Mouse (Mus musculus) heart, adult 2 months (tissue): ENCODE data around the gene Tdrd1. TPM values are rescaled to one million over a fixed set of nuclear protein-coding genes. Genes with fewer than 3 reads are reported as not detected.
"Not testable (repeated sequence)": the region's sequence is repeated elsewhere in the genome, so short reads cannot be mapped to it uniquely, and the experiment has no call there.

Experiments
- DNase-seq, 2 experiments: peaks; one replicate each; pipeline ENCODE4 v3.0.0; 2021
- H3K27ac ChIP-seq: fragments of 200-600 bp; 2 replicates; pipeline ENCODE4 v1.8.1; 2022
- H3K27me3 ChIP-seq: fragments of 200-500 bp; 2 replicates; pipeline ENCODE4 v1.6.1; 2012; ENCODE audit warnings: mild to moderate bottlenecking, low read length, inconsistent platforms, mixed read lengths; ENCODE audit not compliant: control insufficient read depth, insufficient read depth
- H3K36me3 ChIP-seq: fragments of 200-500 bp; 2 replicates; pipeline ENCODE4 v1.6.1; 2012; ENCODE audit warnings: low read length, inconsistent platforms; ENCODE audit not compliant: control insufficient read depth, insufficient read depth
- H3K4me1 ChIP-seq: fragments of 200-500 bp; 2 replicates; pipeline ENCODE4 v1.6.1; 2011; ENCODE audit warnings: low read length; ENCODE audit not compliant: control insufficient read depth, insufficient read depth
- H3K4me3 ChIP-seq: fragments of 200-600 bp; 2 replicates; pipeline ENCODE4 v1.8.1; 2022
- H3K79me2 ChIP-seq: fragments of 200-500 bp; replicated peaks from 2 replicates; pipeline ENCODE4 v1.6.1; 2012; ENCODE audit warnings: mild to moderate bottlenecking, inconsistent platforms, low read length, moderate library complexity, mixed read lengths; ENCODE audit not compliant: control insufficient read depth, insufficient read depth
- H3K9ac ChIP-seq: fragments of 200-500 bp; 2 replicates; pipeline ENCODE4 v1.6.1; 2012; ENCODE audit warnings: low read depth, mild to moderate bottlenecking, control low read depth, inconsistent platforms, low read length, mixed read lengths
- CTCF ChIP-seq: fragments of 200-600 bp; IDR thresholded peaks from 2 replicates; pipeline ENCODE4 v1.8.1; 2022; ENCODE audit warnings: antibody characterized with exemption, mild to moderate bottlenecking, moderate library complexity
- EP300 ChIP-seq: fragments of 200-500 bp; IDR thresholded peaks from 2 replicates; pipeline ENCODE4 v1.6.1; 2011; ENCODE audit warnings: low read depth, low read length, control low read depth; ENCODE audit not compliant: insufficient read depth
- POLR2A ChIP-seq: fragments of 200-500 bp; IDR thresholded peaks from 2 replicates; pipeline ENCODE4 v1.6.1; 2011; ENCODE audit warnings: mild to moderate bottlenecking, low read depth, low read length, control low read depth; ENCODE audit not compliant: insufficient read depth
- WGBS: fragments of 180-500 bp; shearing (Covaris S2); methylation state at CpG from one replicate; pipeline ENCODE4 v1.1.7; 2018; 5-methylcytosine and 5-hydroxymethylcytosine counted together
- intact Hi-C: fragments of 180-260 bp; cut with DNase I; formaldehyde crosslinking; loops from one replicate; pipeline ENCODE4 v1.15.1; 2025
- long read RNA-seq: library from polyadenylated mRNA; stranded (forward); transcript quantifications from one replicate; pipeline ENCODE4 v2.0.0, GENCODE M21; 2021
- polyA plus RNA-seq: library from polyadenylated mRNA; depleted of rRNA; stranded (reverse); fragments of >200 nt; gene quantifications from 2 replicates; pipeline ENCODE4 v1.2.3, GENCODE M21; 2012; rRNA removed
- total RNA-seq, 2 experiments: library from RNA; stranded (reverse); gene quantifications; 2 replicates each; pipeline ENCODE4 v1.2.3; 2021

Tdrd1 gene
- not detected for total RNA-seq
- 0.02 and 0.06 TPM in 2 replicates for polyA plus RNA-seq
- long read RNA-seq, result 0 reads

DNA sequence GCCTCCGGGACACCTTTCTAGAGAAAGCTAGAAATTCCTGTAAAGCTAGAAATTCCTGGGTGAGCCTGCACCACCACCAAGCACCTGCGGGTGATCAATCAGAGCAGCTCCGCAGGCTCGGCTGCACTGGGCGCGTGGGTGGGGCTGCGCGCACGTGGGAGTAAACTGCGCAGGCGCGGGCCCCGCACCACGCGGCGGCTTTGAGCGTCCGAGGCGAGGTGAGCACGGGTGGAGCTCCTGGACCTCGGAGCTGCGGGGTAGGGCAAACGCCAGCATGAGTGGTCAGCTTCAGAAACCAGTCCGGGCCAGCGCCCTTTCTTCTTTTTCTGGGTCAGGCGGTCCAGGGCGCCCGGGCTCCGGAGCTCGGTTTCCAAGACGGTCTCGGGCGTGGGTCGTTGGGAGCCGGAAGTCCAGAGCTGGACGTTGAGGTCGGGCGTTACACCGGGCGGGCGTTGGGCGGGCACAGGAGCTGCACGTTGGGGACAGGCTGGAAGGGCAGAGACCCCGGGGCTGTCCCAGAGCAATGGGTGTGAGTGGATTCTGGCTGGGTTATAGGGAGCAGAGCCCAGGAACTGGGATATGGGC lies at the start of gene Tdrd1:
Gene Tdrd1, plus strand, starts transcription at position 163 of the 585 bp plus-strand sequence.
- peaks cover 3% of the 10 kb centered on the region; the same call in 1 of the 2 replicates for H3K79me2 ChIP-seq
- TF ChIP-seq EP300 (no peak), POLR2A (no peak), CTCF (no peak)
- no peak for DNase-seq
- no peak within 1 kb of the TSS for H3K4me3 ChIP-seq
- no peak within 1 kb of the TSS for H3K9ac ChIP-seq
- H3K27ac ChIP-seq, result no peak within 1 kb of the TSS
- H3K4me1 ChIP-seq, result no peaks in the 10 kb centered on the region
- intact Hi-C loops, result no loop called here
- H3K27me3 ChIP-seq, result no peaks in the 10 kb centered on the region
- 52% methylated on average over 44 of the region's 44 CpGs for whole genome bisulfite sequencing
- no peaks in the 10 kb centered on the region for H3K36me3 ChIP-seq

DNA sequence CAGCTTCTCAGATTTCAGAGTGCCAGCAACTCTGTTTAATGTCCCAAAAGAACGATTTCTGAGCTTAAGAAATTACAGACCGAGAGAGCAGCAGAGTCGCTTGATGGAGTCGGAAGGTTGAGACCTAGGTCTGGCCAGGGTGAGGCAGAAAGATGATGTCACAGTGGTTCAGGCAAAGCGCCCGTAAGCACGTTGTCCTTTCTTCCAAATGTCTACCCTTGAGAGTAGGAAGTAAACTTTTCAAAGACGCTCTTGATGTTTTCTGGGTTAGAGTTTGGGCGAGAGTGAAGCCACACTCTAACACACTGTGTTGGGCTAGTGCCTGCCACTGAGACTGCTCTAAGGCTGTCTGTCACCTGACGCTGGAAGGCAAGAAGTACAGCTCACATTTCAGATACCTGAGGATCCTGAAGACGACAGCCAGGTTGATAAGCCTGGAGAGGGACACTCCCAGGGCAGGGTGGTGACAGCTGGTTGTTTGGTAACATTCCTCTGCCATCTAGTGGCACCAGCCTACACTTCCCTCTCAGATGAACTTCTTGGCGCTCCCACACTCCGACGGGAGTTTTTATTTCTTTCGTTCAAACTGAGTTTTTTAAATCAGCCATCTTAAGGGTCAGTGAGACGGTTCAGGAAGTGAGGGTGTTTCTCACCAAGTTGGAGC lies 49.2 kb upstream of the Tdrd1 start:
- DNase-seq, result peak; percentile 54 to 61
- intact Hi-C loops, result loop anchor here (1.0 to 5.0 kb wide), 4 partner anchors 48 to 355 kb away; no protein-coding TSS in a partner anchor
- TF ChIP-seq EP300 (peak; percentile 89; the same call in 1 of the 2 replicates), CTCF (peak; percentile 77), POLR2A (0 out of 2 replicates have a peak, but pooled peaks have one; percentile 23)
- Histone ChIP-seq H3K4me1 (peaks cover 9% of the 10 kb centered on the region), H3K27me3 (no peaks in the 10 kb centered on the region), H3K4me3 (peak overlapping the region; percentile 41), H3K36me3 (no peaks in the 10 kb centered on the region), H3K79me2 (no peaks in the 10 kb centered on the region), H3K9ac (no peak overlapping the region), H3K27ac (peak overlapping the region; percentile 80)
- WGBS, result 22% methylated on average over 16 of the region's 16 CpGs

DNA sequence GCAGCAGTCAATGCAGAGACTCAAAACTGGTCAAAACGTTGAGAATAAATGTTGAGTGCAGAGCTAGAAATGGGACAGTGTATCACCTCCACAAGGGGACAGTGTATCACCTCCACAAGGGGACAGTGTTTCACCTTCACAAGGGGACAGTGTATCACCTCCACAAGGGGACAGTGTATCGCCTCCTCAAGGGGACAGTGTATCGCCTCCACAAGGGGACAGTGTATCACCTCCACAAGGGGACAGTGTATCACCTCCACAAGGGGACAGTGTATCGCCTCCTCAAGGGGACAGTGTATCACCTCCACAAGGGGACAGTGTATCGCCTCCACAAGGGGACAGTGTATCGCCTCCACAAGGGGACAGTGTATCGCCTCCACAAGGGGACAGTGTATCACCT lies 47.5 kb upstream of the Tdrd1 start:
- not testable (repeated sequence) for H3K27me3 ChIP-seq, H3K27ac ChIP-seq, H3K9ac ChIP-seq, DNase-seq, H3K79me2 ChIP-seq, H3K4me3 ChIP-seq, H3K4me1 ChIP-seq, H3K36me3 ChIP-seq
- 93% methylated on average over 7 of the region's 7 CpGs for WGBS
- intact Hi-C loops, result loop anchor here (5.0 kb wide), 1 partner anchor 101 kb away; no protein-coding TSS in a partner anchor

DNA sequence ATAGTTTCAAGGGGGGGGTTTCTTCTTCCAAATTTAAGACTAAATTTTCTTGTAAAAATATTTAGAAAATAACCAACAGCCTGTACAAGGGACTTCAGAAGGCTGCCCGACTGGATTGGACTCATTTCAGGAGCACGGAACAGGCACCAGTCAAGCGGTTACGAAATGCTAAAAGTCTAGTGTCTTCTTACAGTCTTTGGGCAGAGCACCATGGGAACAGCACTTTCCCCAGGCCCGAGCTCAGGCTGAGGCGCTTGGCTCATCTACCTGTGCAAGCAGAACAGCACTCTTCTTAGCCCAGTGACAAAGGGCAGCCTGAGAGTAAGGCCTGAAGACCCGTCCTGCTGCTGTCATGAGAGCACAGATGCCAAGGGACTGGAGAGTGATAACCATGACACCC lies 38.1 kb upstream of the Tdrd1 start:
- intact Hi-C loops, result no loop called here
- 91% methylated on average over 7 of the region's 7 CpGs for WGBS
- H3K4me3 ChIP-seq, result no peak overlapping the region
- H3K9ac ChIP-seq, result no peak overlapping the region
- no peaks in the 10 kb centered on the region; the same call in 1 of the 2 replicates for H3K36me3 ChIP-seq
- TF ChIP-seq CTCF (no peak), POLR2A (no peak), EP300 (no peak)
- no peaks in the 10 kb centered on the region for H3K27me3 ChIP-seq
- H3K27ac ChIP-seq, result no peak overlapping the region
- H3K79me2 ChIP-seq, result no peaks in the 10 kb centered on the region
- DNase-seq, result no peak
- no peaks in the 10 kb centered on the region for H3K4me1 ChIP-seq

DNA sequence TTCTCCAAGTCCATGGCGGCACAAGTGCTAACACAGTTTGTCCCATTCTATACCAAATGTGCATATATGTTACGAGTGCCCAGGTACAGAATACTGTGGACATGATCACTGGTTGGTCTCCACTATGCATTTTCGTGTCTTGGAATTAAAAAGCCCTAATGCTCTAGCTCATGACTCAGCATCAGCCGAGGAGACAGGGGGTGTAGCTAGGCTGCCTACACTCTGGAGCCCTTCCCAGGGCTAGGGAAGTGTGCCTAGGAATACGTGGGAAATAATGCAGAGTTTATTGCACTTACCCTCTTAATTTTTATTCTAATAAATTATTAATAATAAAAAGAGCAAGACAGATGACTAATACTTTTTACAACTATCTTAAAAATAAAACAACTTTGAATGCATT lies 37.1 kb upstream of the Tdrd1 start:
- intact Hi-C loops, result no loop called here
- WGBS, result 87% methylated on average over 5 of the region's 5 CpGs
- no peak for DNase-seq
- H3K79me2 ChIP-seq, result no peaks in the 10 kb centered on the region
- no peak overlapping the region for H3K9ac ChIP-seq
- no peak overlapping the region for H3K27ac ChIP-seq
- H3K36me3 ChIP-seq, result no peaks in the 10 kb centered on the region; the same call in 1 of the 2 replicates
- no peaks in the 10 kb centered on the region for H3K27me3 ChIP-seq
- H3K4me3 ChIP-seq, result no peak overlapping the region
- TF ChIP-seq EP300, result no peak
- TF ChIP-seq CTCF, result no peak
- TF ChIP-seq POLR2A, result no peak
- no peaks in the 10 kb centered on the region for H3K4me1 ChIP-seq

DNA sequence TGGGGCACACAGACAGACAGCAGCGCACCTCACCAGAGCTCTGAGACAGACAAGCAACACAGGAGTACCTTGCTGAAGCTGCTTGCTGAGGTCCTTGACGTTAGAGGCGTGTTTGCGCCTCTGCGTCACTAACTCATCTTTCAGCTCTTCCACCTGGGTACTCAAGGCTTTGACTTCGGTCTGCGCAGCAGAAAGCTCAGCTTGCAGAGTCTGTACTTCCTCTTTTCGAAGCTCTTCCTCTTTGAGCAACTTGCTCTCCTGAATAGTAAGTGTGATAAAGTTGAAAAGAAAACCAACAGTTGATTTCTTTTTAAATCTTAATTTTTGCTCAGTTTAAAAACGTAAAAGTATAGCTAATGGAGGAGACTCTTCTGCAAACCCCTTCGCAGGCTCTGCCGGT lies 28.6 kb upstream of the Tdrd1 start:
- no peaks in the 10 kb centered on the region for H3K79me2 ChIP-seq
- intact Hi-C loops, result no loop called here

More for the DNA sequence above, 28.6 kb upstream of the Tdrd1 start:
- 83% methylated on average over 11 of the region's 11 CpGs for WGBS
- Histone ChIP-seq H3K9ac (no peak overlapping the region), H3K36me3 (peaks cover 13% of the 10 kb centered on the region), H3K27me3 (no peaks in the 10 kb centered on the region), H3K4me3 (no peak overlapping the region), H3K4me1 (peaks cover 5% of the 10 kb centered on the region; the same call in 1 of the 2 replicates), H3K27ac (no peak overlapping the region)
- DNase-seq, result no peak
- TF ChIP-seq CTCF, result no peak
- TF ChIP-seq EP300, result no peak
- no peak for TF ChIP-seq POLR2A
